Mouse (Mus musculus): ENCODE results near the gene Gm10309. TPM values are rescaled to one million over a fixed set of nuclear protein-coding genes. Genes with fewer than 3 reads are reported as not detected.

Gene Gm10309
- polyA plus RNA-seq, 1 experiment from 2014 or later, result 0.24 TPM

DNA sequence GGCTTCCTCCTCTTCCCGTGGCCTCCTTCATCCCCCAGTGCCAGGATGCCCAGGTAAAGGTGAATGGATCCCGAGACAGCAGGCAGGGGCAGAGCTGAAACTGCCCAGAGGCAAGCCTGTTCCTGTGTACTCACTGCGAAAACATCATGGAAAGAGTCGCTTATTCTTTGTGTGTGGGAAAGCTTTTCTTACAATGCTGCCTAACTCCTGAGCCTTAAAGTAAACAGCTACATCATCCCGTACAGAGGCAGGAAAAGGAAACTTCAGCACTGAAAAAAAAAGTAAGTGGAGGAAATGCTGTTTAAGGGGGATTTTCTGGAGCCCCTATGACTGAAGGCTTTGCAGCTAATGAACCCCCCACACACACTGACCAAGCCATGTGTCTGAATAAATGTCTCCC lies 1.8 kb upstream of the Gm10309 start:
- Histone ChIP-seq H3K36me3 (ENCODE audit: control insufficient read depth, insufficient read depth, low read length) (no peaks in the 10 kb centered on the region), H3K9me3 (replicated peaks; ENCODE audit: control insufficient read depth, low read length) (no peaks in the 10 kb centered on the region), H3K27ac (ENCODE audit: low read depth, low read length) (peak overlapping the region; percentile 76), H3K9ac (ENCODE audit: low read depth, low read length) (no peak overlapping the region), H3K27me3 (ENCODE audit: control insufficient read depth, insufficient read depth, low read length) (no peaks in the 10 kb centered on the region), H3K4me3 (ENCODE audit: low read depth, low read length) (no peak overlapping the region), H3K4me2 (no peak overlapping the region), H3K4me1 (ENCODE audit: control insufficient read depth, insufficient read depth, low read length) (no peaks in the 10 kb centered on the region)
- 0 out of 2 replicates have a peak, but pooled peaks have one; percentile 39 for ATAC-seq (replicated peaks; ENCODE audit: insufficient number of reproducible peaks, low FRiP score, low TSS enrichment)
- WGBS (ENCODE audit: insufficient replicate concordance), result 52% methylated on average over 5 of the region's 5 CpGs

GRCm38 (mm10) chr17:86503208-86503897 lies 1.7 kb downstream of the Gm10309 start:
- H3K27me3 ChIP-seq (ENCODE audit: control insufficient read depth, insufficient read depth, low read length), result no peaks in the 10 kb centered on the region
- H3K9me3 ChIP-seq (replicated peaks; ENCODE audit: control insufficient read depth, low read length), result no peaks in the 10 kb centered on the region
- no peak overlapping the region for H3K4me3 ChIP-seq (ENCODE audit: low read depth, low read length)
- 81% methylated on average over 9 of the region's 9 CpGs for WGBS (ENCODE audit: insufficient replicate concordance)
- H3K36me3 ChIP-seq (ENCODE audit: control insufficient read depth, insufficient read depth, low read length), result no peaks in the 10 kb centered on the region
- H3K4me1 ChIP-seq (ENCODE audit: control insufficient read depth, insufficient read depth, low read length), result no peaks in the 10 kb centered on the region
- H3K27ac ChIP-seq (ENCODE audit: low read depth, low read length), result no peak overlapping the region
- ATAC-seq (replicated peaks; ENCODE audit: insufficient number of reproducible peaks, low FRiP score, low TSS enrichment), result no peak
- no peak overlapping the region for H3K4me2 ChIP-seq
- H3K9ac ChIP-seq (ENCODE audit: low read depth, low read length), result no peak overlapping the region

DNA sequence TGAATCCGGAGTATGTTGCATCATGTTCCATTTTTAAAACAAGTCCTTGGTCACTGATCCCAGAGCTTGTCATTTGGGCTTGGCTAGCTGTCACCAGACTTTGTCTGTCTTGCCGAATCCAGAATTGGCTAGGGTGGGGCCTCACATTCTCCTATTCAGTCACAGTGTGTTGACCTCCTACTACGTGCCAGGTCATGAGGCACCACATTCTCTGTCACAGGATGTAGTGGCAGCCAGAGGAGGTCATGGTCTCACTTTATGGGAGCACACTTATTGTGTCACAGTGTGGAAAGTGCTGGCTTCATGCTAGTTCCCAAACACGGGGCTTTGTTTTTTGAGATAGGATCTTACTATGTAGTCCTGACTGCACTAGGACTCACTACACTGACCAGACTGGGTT lies 3.6 kb downstream of the Gm10309 start:
- no peaks in the 10 kb centered on the region for H3K9me3 ChIP-seq (replicated peaks; ENCODE audit: control insufficient read depth, low read length)
- H3K4me2 ChIP-seq, result no peak overlapping the region
- ATAC-seq (replicated peaks; ENCODE audit: insufficient number of reproducible peaks, low FRiP score, low TSS enrichment), result no peak
- no peaks in the 10 kb centered on the region for H3K36me3 ChIP-seq (ENCODE audit: control insufficient read depth, insufficient read depth, low read length)
- H3K27me3 ChIP-seq (ENCODE audit: control insufficient read depth, insufficient read depth, low read length), result no peaks in the 10 kb centered on the region
- no peaks in the 10 kb centered on the region for H3K4me1 ChIP-seq (ENCODE audit: control insufficient read depth, insufficient read depth, low read length)
- no peak overlapping the region for H3K9ac ChIP-seq (ENCODE audit: low read depth, low read length)
- no peak overlapping the region for H3K27ac ChIP-seq (ENCODE audit: low read depth, low read length)
- H3K4me3 ChIP-seq (ENCODE audit: low read depth, low read length), result no peak overlapping the region
- WGBS (ENCODE audit: insufficient replicate concordance), result 78% methylated on average over 4 of the region's 4 CpGs

GRCm38 (mm10) chr17:86499359-86500045 lies 5.5 kb downstream of the Gm10309 start:
- WGBS (ENCODE audit: insufficient replicate concordance), result 57% methylated on average over 15 of the region's 15 CpGs
- no peak overlapping the region for H3K9ac ChIP-seq (ENCODE audit: low read depth, low read length)

DNA sequence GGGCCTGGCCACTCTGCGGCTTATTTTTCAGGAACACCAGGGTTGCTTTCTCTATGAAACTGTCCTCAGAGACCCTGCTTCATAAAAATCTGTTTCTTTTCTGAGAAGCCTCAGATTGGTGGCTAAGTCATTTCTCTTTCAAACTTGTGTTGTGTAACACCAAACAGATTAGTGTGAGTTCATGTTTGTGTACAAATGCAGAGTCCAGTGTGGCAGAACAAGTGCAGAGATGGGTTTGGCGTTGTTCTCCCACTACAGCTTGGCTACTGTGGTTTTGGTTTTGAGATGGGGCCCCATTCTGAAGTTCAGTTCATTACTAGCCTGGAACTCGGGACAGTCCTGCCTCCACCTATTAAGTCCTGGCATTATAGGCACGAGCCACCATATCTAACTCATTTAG lies 7.7 kb downstream of the Gm10309 start:
- H3K27ac ChIP-seq (ENCODE audit: low read depth, low read length), result no peak overlapping the region
- H3K36me3 ChIP-seq (ENCODE audit: control insufficient read depth, insufficient read depth, low read length), result no peaks in the 10 kb centered on the region
- WGBS (ENCODE audit: insufficient replicate concordance), result 84% methylated on average over 4 of the region's 4 CpGs

More at GRCm38 (mm10) chr17:86499359-86500045, 5.5 kb downstream of the Gm10309 start:
- ATAC-seq (replicated peaks; ENCODE audit: insufficient number of reproducible peaks, low FRiP score, low TSS enrichment), result peak; percentile 49; the same call in 1 of the 2 replicates
- peak overlapping the region; percentile 57 for H3K27ac ChIP-seq (ENCODE audit: low read depth, low read length)
- no peaks in the 10 kb centered on the region for H3K9me3 ChIP-seq (replicated peaks; ENCODE audit: control insufficient read depth, low read length)
- no peak overlapping the region for H3K4me3 ChIP-seq (ENCODE audit: low read depth, low read length)
- no peaks in the 10 kb centered on the region for H3K27me3 ChIP-seq (ENCODE audit: control insufficient read depth, insufficient read depth, low read length)
- H3K36me3 ChIP-seq (ENCODE audit: control insufficient read depth, insufficient read depth, low read length), result no peaks in the 10 kb centered on the region
- no peak overlapping the region for H3K4me2 ChIP-seq
- H3K4me1 ChIP-seq (ENCODE audit: control insufficient read depth, insufficient read depth, low read length), result no peaks in the 10 kb centered on the region

DNA sequence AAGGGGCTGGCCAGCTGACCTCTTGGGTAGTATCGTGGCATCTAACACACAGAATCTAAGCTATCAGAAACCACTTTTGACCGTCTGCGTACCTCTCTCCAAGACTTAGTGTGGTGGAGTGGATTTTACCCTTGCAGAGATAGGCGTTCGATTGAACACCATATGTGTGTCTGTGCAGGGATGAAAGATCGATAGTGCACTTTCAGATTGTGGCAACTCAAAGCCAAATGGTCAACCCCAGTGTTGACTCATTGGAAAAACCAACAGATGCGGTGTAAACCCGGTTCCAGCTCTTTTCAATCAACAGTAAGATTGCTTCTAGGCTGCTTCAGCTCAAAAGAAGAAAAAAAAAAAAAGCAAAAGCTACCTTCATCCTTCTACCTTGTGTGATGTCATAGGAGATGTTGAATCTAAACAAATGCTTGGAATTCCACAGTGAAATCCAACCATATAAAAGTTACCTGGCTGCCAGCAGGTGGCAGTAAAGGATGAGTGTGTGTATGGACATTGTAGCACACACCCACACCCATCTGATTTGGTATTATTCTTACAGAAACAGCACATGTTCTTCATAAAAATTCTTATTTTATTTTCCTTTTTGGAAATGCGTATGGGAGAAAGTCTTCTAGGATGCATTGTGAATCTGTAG lies 8.8 kb downstream of the Gm10309 start:
- no peak for ATAC-seq (replicated peaks; ENCODE audit: insufficient number of reproducible peaks, low FRiP score, low TSS enrichment)

More for the DNA sequence above, 7.7 kb downstream of the Gm10309 start:
- ATAC-seq (replicated peaks; ENCODE audit: insufficient number of reproducible peaks, low FRiP score, low TSS enrichment), result no peak
- Histone ChIP-seq H3K4me1 (ENCODE audit: control insufficient read depth, insufficient read depth, low read length) (peaks cover 2% of the 10 kb centered on the region; the same call in 1 of the 2 replicates), H3K4me2 (no peak overlapping the region), H3K27me3 (ENCODE audit: control insufficient read depth, insufficient read depth, low read length) (no peaks in the 10 kb centered on the region), H3K9ac (ENCODE audit: low read depth, low read length) (no peak overlapping the region), H3K4me3 (ENCODE audit: low read depth, low read length) (no peak overlapping the region), H3K9me3 (replicated peaks; ENCODE audit: control insufficient read depth, low read length) (no peaks in the 10 kb centered on the region)

DNA sequence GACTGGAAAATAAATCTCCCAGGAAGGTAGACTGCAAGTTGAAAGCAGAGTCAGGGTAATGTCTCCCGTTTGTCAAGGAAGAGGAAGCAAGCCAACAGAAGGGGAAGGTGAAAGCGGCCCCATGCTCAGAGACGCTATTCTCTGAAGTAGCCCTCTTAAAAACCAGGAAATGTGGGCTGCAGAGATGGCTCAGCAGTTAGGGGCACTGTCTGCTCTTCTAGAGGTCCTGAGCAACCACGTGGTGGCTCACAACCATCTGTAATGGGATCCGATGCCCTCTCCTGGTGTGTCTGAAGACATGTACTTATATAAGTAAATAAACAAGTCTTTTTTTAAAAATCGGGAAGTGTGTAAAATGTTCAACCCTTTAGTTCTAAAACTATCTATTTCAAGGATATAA lies 10.1 kb downstream of the Gm10309 start:
- ATAC-seq (replicated peaks; ENCODE audit: insufficient number of reproducible peaks, low FRiP score, low TSS enrichment), result no peak
- WGBS (ENCODE audit: insufficient replicate concordance), result 54% methylated on average over 6 of the region's 6 CpGs
- Histone ChIP-seq H3K4me2 (no peak overlapping the region), H3K36me3 (ENCODE audit: control insufficient read depth, insufficient read depth, low read length) (no peaks in the 10 kb centered on the region), H3K27ac (ENCODE audit: low read depth, low read length) (no peak overlapping the region), H3K4me3 (ENCODE audit: low read depth, low read length) (no peak overlapping the region), H3K9me3 (replicated peaks; ENCODE audit: control insufficient read depth, low read length) (no peaks in the 10 kb centered on the region), H3K9ac (ENCODE audit: low read depth, low read length) (no peak overlapping the region), H3K4me1 (ENCODE audit: control insufficient read depth, insufficient read depth, low read length) (peaks cover 5% of the 10 kb centered on the region; the same call in 1 of the 2 replicates), H3K27me3 (ENCODE audit: control insufficient read depth, insufficient read depth, low read length) (no peaks in the 10 kb centered on the region)

More for the DNA sequence above, 8.8 kb downstream of the Gm10309 start:
- no peaks in the 10 kb centered on the region for H3K36me3 ChIP-seq (ENCODE audit: control insufficient read depth, insufficient read depth, low read length)
- H3K27ac ChIP-seq (ENCODE audit: low read depth, low read length), result no peak overlapping the region
- H3K27me3 ChIP-seq (ENCODE audit: control insufficient read depth, insufficient read depth, low read length), result no peaks in the 10 kb centered on the region
- H3K9me3 ChIP-seq (replicated peaks; ENCODE audit: control insufficient read depth, low read length), result no peaks in the 10 kb centered on the region
- H3K9ac ChIP-seq (ENCODE audit: low read depth, low read length), result no peak overlapping the region
- 80% methylated on average over 9 of the region's 9 CpGs for WGBS (ENCODE audit: insufficient replicate concordance)
- peaks cover 5% of the 10 kb centered on the region; the same call in 1 of the 2 replicates for H3K4me1 ChIP-seq (ENCODE audit: control insufficient read depth, insufficient read depth, low read length)
- H3K4me3 ChIP-seq (ENCODE audit: low read depth, low read length), result no peak overlapping the region
- H3K4me2 ChIP-seq, result no peak overlapping the region

GRCm38 (mm10) chr17:86494494-86494893 lies 10.5 kb downstream of the Gm10309 start:
- 55% methylated on average over 6 of the region's 6 CpGs for WGBS (ENCODE audit: insufficient replicate concordance)
- Histone ChIP-seq H3K27ac (ENCODE audit: low read depth, low read length) (no peak overlapping the region), H3K4me3 (ENCODE audit: low read depth, low read length) (no peak overlapping the region), H3K9me3 (replicated peaks; ENCODE audit: control insufficient read depth, low read length) (no peaks in the 10 kb centered on the region), H3K4me2 (no peak overlapping the region), H3K36me3 (ENCODE audit: control insufficient read depth, insufficient read depth, low read length) (no peaks in the 10 kb centered on the region), H3K4me1 (ENCODE audit: control insufficient read depth, insufficient read depth, low read length) (peaks cover 5% of the 10 kb centered on the region; the same call in 1 of the 2 replicates), H3K9ac (ENCODE audit: low read depth, low read length) (no peak overlapping the region), H3K27me3 (ENCODE audit: control insufficient read depth, insufficient read depth, low read length) (no peaks in the 10 kb centered on the region)
- ATAC-seq (replicated peaks; ENCODE audit: insufficient number of reproducible peaks, low FRiP score, low TSS enrichment), result no peak
